Mouse (Mus musculus): ENCODE measurements at regions not wholly inside any gene's neighbourhood (a gene's known extent, or its start where the extent isn't known, plus 50 kb on each side); places are given as distances from the start of the nearest gene placed in this dataset.
"Not testable (repeated sequence)": the region's sequence is repeated elsewhere in the genome, so short reads cannot be mapped to it uniquely, and the experiment has no call there.

GRCm38 (mm10) chr7:137576251-137576650 lies 138.8 kb downstream of the Glrx3 start:
- H3K4me1 ChIP-seq (ENCODE audit: control insufficient read depth, insufficient read depth, low read length), result no peaks in the 10 kb centered on the region
- H3K4me3 ChIP-seq (ENCODE audit: low read depth, low read length), result no peak overlapping the region
- H3K4me2 ChIP-seq (ENCODE audit: low read depth, severe bottlenecking), result no peak overlapping the region
- DNase-seq (ENCODE audit: low spot score) (no peak), ATAC-seq (ENCODE audit: insufficient number of reproducible peaks, low FRiP score, low TSS enrichment, low read depth) (no peak)
- H3K9me3 ChIP-seq (ENCODE audit: control insufficient read depth, low read length), result no peaks in the 10 kb centered on the region
- H3K36me3 ChIP-seq (ENCODE audit: control insufficient read depth, insufficient read depth, low read length), result no peaks in the 10 kb centered on the region
- no peak overlapping the region for H3K9ac ChIP-seq (ENCODE audit: low read length)
- no peak overlapping the region for H3K27ac ChIP-seq (replicated peaks; ENCODE audit: low read depth, low read length)
- H3K27me3 ChIP-seq (ENCODE audit: control insufficient read depth, insufficient read depth, low read length), result no peaks in the 10 kb centered on the region
- 82% methylated on average over 6 of the region's 6 CpGs for WGBS

GRCm38 (mm10) chr7:137583556-137583955 lies 146.1 kb downstream of the Glrx3 start:
- Histone ChIP-seq H3K9me3 (ENCODE audit: control insufficient read depth, low read length) (no peaks in the 10 kb centered on the region), H3K4me2 (ENCODE audit: low read depth, severe bottlenecking) (no peak overlapping the region), H3K4me1 (ENCODE audit: control insufficient read depth, insufficient read depth, low read length) (no peaks in the 10 kb centered on the region), H3K9ac (ENCODE audit: low read length) (no peak overlapping the region), H3K27ac (replicated peaks; ENCODE audit: low read depth, low read length) (no peak overlapping the region), H3K27me3 (ENCODE audit: control insufficient read depth, insufficient read depth, low read length) (no peaks in the 10 kb centered on the region), H3K4me3 (ENCODE audit: low read depth, low read length) (no peak overlapping the region), H3K36me3 (ENCODE audit: control insufficient read depth, insufficient read depth, low read length) (no peaks in the 10 kb centered on the region)
- 89% methylated on average over 2 of the region's 2 CpGs for WGBS
- DNase-seq (ENCODE audit: low spot score) (no peak), ATAC-seq (ENCODE audit: insufficient number of reproducible peaks, low FRiP score, low TSS enrichment, low read depth) (no peak)

GRCm38 (mm10) chr7:137584916-137585315 lies 147.5 kb downstream of the Glrx3 start:
- not testable (repeated sequence) for H3K27me3 ChIP-seq (ENCODE audit: control insufficient read depth, insufficient read depth, low read length); H3K9me3 ChIP-seq (ENCODE audit: control insufficient read depth, low read length); ATAC-seq (ENCODE audit: insufficient number of reproducible peaks, low FRiP score, low TSS enrichment, low read depth); H3K4me2 ChIP-seq (ENCODE audit: low read depth, severe bottlenecking); H3K27ac ChIP-seq (replicated peaks; ENCODE audit: low read depth, low read length); H3K4me3 ChIP-seq (ENCODE audit: low read depth, low read length); H3K36me3 ChIP-seq (ENCODE audit: control insufficient read depth, insufficient read depth, low read length); DNase-seq (ENCODE audit: low spot score); H3K4me1 ChIP-seq (ENCODE audit: control insufficient read depth, insufficient read depth, low read length); H3K9ac ChIP-seq (ENCODE audit: low read length)
- 73% methylated on average over 4 of the region's 4 CpGs for WGBS

GRCm38 (mm10) chr7:137593570-137593969 lies 156.2 kb downstream of the Glrx3 start:
- Histone ChIP-seq H3K4me1 (ENCODE audit: control insufficient read depth, insufficient read depth, low read length) (no peaks in the 10 kb centered on the region), H3K9ac (ENCODE audit: low read length) (no peak overlapping the region), H3K9me3 (ENCODE audit: control insufficient read depth, low read length) (no peaks in the 10 kb centered on the region), H3K4me3 (ENCODE audit: low read depth, low read length) (no peak overlapping the region), H3K27ac (replicated peaks; ENCODE audit: low read depth, low read length) (no peak overlapping the region), H3K27me3 (ENCODE audit: control insufficient read depth, insufficient read depth, low read length) (no peaks in the 10 kb centered on the region), H3K4me2 (ENCODE audit: low read depth, severe bottlenecking) (no peak overlapping the region), H3K36me3 (ENCODE audit: control insufficient read depth, insufficient read depth, low read length) (no peaks in the 10 kb centered on the region)
- ATAC-seq (ENCODE audit: insufficient number of reproducible peaks, low FRiP score, low TSS enrichment, low read depth) (no peak), DNase-seq (ENCODE audit: low spot score) (no peak)
- 40% methylated on average over 8 of the region's 8 CpGs for WGBS

- Histone ChIP-seq H3K27me3 (ENCODE audit: control insufficient read depth, insufficient read depth, low read length) (no peaks in the 10 kb centered on the region), H3K9ac (ENCODE audit: low read length) (no peak overlapping the region), H3K9me3 (ENCODE audit: control insufficient read depth, low read length) (no peaks in the 10 kb centered on the region), H3K4me2 (ENCODE audit: low read depth, severe bottlenecking) (no peak overlapping the region), H3K27ac (replicated peaks; ENCODE audit: low read depth, low read length) (no peak overlapping the region), H3K36me3 (ENCODE audit: control insufficient read depth, insufficient read depth, low read length) (no peaks in the 10 kb centered on the region), H3K4me3 (ENCODE audit: low read depth, low read length) (no peak overlapping the region), H3K4me1 (ENCODE audit: control insufficient read depth, insufficient read depth, low read length) (no peaks in the 10 kb centered on the region)
- 68% methylated on average over 4 of the region's 4 CpGs for WGBS
- no peak for ATAC-seq (ENCODE audit: insufficient number of reproducible peaks, low FRiP score, low TSS enrichment, low read depth)
- DNase-seq (ENCODE audit: low spot score), result no peak
Observed at GRCm38 (mm10) chr7:137595567-137595966, 158.2 kb downstream of the Glrx3 start.

DNA sequence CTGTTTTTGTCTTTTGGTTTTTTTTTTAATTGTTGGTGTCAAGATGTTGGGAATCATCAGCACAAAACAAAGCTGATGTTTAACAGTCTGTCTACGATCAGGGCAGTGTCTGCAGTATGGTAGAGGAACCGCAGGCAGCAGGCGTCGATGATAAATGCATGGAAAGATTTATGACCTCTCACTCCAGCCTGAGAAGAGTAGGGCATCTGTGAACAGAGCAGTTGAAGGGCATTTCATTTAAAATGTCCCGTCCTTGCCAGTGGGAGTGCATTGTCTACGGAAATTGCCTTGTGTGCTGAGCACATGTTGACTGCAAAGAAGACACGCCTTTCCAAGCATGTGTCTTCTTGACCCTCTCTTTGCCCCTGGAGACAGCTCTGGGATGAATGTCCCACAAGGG lies 158.7 kb downstream of the Glrx3 start:
- Histone ChIP-seq H3K4me2 (ENCODE audit: low read depth, severe bottlenecking) (no peak overlapping the region), H3K36me3 (ENCODE audit: control insufficient read depth, insufficient read depth, low read length) (no peaks in the 10 kb centered on the region), H3K4me3 (ENCODE audit: low read depth, low read length) (no peak overlapping the region), H3K9me3 (ENCODE audit: control insufficient read depth, low read length) (no peaks in the 10 kb centered on the region), H3K27ac (replicated peaks; ENCODE audit: low read depth, low read length) (no peak overlapping the region), H3K9ac (ENCODE audit: low read length) (no peak overlapping the region), H3K4me1 (ENCODE audit: control insufficient read depth, insufficient read depth, low read length) (no peaks in the 10 kb centered on the region), H3K27me3 (ENCODE audit: control insufficient read depth, insufficient read depth, low read length) (no peaks in the 10 kb centered on the region)
- 37% methylated on average over 7 of the region's 7 CpGs for WGBS
- DNase-seq (ENCODE audit: low spot score) (no peak), ATAC-seq (ENCODE audit: insufficient number of reproducible peaks, low FRiP score, low TSS enrichment, low read depth) (no peak)

DNA sequence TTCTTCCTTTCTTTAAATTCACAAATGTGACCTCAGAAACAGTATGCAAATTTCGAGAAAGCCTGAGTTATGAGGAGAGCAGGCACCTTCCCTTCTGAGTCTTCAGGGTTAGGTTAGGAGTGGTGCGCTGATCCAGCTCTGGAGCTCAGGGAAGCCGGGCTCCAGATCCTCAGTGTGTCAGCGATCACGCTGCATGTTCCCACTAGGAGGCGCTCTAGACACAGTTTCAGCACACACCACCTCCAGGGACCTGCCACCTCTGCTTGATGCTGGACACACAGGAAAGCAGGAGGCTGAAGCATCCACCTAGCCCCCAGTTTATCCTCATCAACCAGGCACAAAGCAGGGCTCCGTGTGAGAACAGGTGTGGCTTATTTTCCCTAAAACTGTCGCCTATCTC lies 165.6 kb downstream of the Glrx3 start:
- Histone ChIP-seq H3K4me1 (ENCODE audit: control insufficient read depth, insufficient read depth, low read length) (no peaks in the 10 kb centered on the region), H3K27ac (replicated peaks; ENCODE audit: low read depth, low read length) (no peak overlapping the region), H3K9ac (ENCODE audit: low read length) (no peak overlapping the region), H3K9me3 (ENCODE audit: control insufficient read depth, low read length) (no peaks in the 10 kb centered on the region), H3K4me2 (ENCODE audit: low read depth, severe bottlenecking) (no peak overlapping the region), H3K36me3 (ENCODE audit: control insufficient read depth, insufficient read depth, low read length) (no peaks in the 10 kb centered on the region), H3K4me3 (ENCODE audit: low read depth, low read length) (no peak overlapping the region), H3K27me3 (ENCODE audit: control insufficient read depth, insufficient read depth, low read length) (no peaks in the 10 kb centered on the region)
- DNase-seq (ENCODE audit: low spot score), result peak; percentile 86
- WGBS, result 11% methylated on average over 8 of the region's 8 CpGs
- ATAC-seq (ENCODE audit: insufficient number of reproducible peaks, low FRiP score, low TSS enrichment, low read depth), result no peak

GRCm38 (mm10) chr7:137609752-137610151 lies 172.3 kb downstream of the Glrx3 start:
- Histone ChIP-seq H3K4me3 (ENCODE audit: low read depth, low read length) (no peak overlapping the region), H3K27ac (replicated peaks; ENCODE audit: low read depth, low read length) (no peak overlapping the region), H3K27me3 (ENCODE audit: control insufficient read depth, insufficient read depth, low read length) (no peaks in the 10 kb centered on the region), H3K4me2 (ENCODE audit: low read depth, severe bottlenecking) (no peak overlapping the region), H3K9me3 (ENCODE audit: control insufficient read depth, low read length) (no peaks in the 10 kb centered on the region), H3K9ac (ENCODE audit: low read length) (no peak overlapping the region), H3K36me3 (ENCODE audit: control insufficient read depth, insufficient read depth, low read length) (no peaks in the 10 kb centered on the region), H3K4me1 (ENCODE audit: control insufficient read depth, insufficient read depth, low read length) (no peaks in the 10 kb centered on the region)
- ATAC-seq (ENCODE audit: insufficient number of reproducible peaks, low FRiP score, low TSS enrichment, low read depth) (no peak), DNase-seq (ENCODE audit: low spot score) (no peak)
- WGBS, result 75% methylated on average over 6 of the region's 6 CpGs

- 86% methylated on average over 6 of the region's 6 CpGs for WGBS
- Histone ChIP-seq H3K27ac (replicated peaks; ENCODE audit: low read depth, low read length) (no peak overlapping the region), H3K4me3 (ENCODE audit: low read depth, low read length) (no peak overlapping the region), H3K9ac (ENCODE audit: low read length) (no peak overlapping the region), H3K36me3 (ENCODE audit: control insufficient read depth, insufficient read depth, low read length) (no peaks in the 10 kb centered on the region), H3K27me3 (ENCODE audit: control insufficient read depth, insufficient read depth, low read length) (no peaks in the 10 kb centered on the region), H3K4me1 (ENCODE audit: control insufficient read depth, insufficient read depth, low read length) (no peaks in the 10 kb centered on the region), H3K9me3 (ENCODE audit: control insufficient read depth, low read length) (no peaks in the 10 kb centered on the region), H3K4me2 (ENCODE audit: low read depth, severe bottlenecking) (no peak overlapping the region)
- ATAC-seq (ENCODE audit: insufficient number of reproducible peaks, low FRiP score, low TSS enrichment, low read depth) (no peak), DNase-seq (ENCODE audit: low spot score) (no peak)
Observed at GRCm38 (mm10) chr7:137611363-137611762, 173.9 kb downstream of the Glrx3 start.
